Mouse (Mus musculus) brain, embryonic 14.5 days (tissue): ENCODE measurements at regions not wholly inside any gene's neighbourhood (a gene's known extent, or its start where the extent isn't known, plus 50 kb on each side); places are given as distances from the start of the nearest gene placed in this dataset.

Experiments used
- DNase-seq: peaks from one replicate; pipeline ENCODE4 v3.0.0-alpha.2; 2011; ENCODE audit warnings: low read depth
- CTCF ChIP-seq: fragments of 200-500 bp; IDR thresholded peaks from 2 replicates; pipeline ENCODE4 v1.5.1; 2012; ENCODE audit warnings: inconsistent platforms, mild to moderate bottlenecking, moderate library complexity, borderline replicate concordance; ENCODE audit not compliant: insufficient read depth, insufficient read length; ENCODE audit errors: extremely low read depth
- POLR2A ChIP-seq: fragments of 200-500 bp; IDR thresholded peaks from 2 replicates; pipeline ENCODE4 v1.6.1; 2012; ENCODE audit warnings: mild to moderate bottlenecking, inconsistent platforms, borderline replicate concordance; ENCODE audit not compliant: poor library complexity, insufficient read depth, insufficient read length, severe bottlenecking; ENCODE audit errors: extremely low read depth

DNA sequence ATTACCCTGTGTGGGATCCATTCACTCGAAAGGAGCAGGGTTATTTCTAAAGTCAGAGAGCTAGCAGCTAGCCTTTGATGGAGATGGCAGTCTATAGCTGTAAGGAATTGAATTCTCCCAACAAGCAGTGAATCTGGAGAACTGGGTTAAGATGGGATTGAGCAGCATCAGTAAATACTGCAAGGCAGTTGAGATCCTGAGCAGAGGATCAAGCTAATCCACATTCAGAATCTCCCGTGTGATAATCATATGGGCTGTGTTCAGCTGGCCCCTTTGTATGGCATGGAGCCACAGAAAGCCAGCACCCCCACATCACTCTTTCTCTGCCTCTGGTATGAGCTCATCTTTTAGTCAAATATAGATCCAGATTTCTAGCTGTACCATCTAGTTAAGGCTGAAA lies 334.9 kb downstream of the Actr3 start:
- no peak for TF ChIP-seq CTCF
- no peak for TF ChIP-seq POLR2A
- no peak for DNase-seq

DNA sequence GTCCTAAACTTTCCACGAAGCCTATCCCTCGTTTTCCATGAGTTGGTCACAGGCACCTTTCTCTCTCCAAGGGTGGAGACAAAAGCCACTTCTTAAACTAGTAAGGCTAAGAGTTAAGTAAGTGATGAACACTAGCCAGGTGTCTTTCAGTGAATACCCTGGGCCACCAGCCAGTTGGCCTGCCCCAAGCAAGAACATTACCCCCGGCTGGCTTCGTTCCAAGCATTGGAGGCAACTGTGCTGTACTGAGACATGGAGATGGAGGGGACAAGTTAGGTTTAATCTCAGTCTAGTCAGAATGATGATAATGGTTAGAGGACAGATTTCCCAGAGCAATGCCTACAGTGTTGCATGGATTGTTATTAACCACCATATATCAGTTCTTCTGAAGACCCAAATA lies 350.6 kb downstream of the Actr3 start:
- DNase-seq, result no peak
- no peak for TF ChIP-seq POLR2A
- TF ChIP-seq CTCF, result no peak

DNA sequence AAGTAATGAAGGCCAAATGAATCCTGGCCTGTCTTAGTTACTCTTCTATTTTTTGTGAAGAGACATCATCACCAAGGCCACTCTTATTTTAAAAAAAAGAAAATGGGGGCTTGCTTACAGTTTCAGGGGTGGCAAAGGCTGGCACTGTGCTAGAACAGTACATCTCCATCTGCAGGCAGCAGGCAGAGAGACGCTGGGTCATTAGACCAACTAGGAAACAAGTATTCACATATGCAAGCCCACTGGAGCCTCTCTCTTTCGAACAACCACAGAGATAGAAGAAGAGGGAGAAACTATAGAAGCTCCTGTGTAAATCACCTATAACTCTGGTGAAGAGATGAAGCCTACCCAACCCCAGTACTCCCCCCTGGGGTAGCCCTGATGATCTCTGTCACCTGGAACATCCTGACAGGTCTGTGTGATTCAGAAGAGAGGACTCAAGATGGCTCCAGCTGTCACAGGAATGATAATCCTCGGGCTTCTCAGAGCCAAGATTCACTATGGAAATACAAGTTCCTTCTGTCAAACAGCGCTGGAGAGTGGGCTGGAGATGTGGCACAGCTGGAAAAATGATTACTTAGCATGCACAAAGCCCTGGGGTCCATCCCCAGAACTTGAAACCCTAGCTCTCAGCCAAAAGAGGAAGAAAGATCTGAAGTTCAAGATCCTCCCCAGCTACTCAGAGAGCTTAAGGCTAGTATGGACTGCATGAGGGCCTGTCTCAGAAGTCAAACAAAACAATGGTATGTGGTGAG lies 395.8 kb downstream of the Actr3 start:
- no peak for DNase-seq
- no peak for TF ChIP-seq POLR2A
- no peak for TF ChIP-seq CTCF

DNA sequence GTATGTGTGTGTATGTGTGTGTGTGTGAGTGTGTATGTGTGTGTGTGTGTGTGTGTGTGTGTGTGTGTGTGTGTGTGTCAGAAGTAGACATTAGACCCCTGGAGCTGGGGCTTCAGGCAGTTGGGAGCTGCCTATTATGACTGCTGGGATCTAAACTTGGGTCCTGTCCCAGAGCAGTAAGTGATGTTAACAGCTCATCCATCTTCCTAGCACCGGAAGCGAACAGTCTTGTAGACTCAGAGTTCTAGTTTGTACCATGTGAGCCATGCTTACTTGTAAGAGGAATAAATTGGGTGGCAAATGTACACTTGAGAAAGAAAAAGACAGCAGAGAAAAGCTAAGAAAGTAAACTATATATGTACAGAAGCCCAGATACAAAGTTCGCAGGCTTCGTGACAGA lies 422.2 kb downstream of the Actr3 start:
- DNase-seq, result no peak
- no peak for TF ChIP-seq POLR2A
- no peak for TF ChIP-seq CTCF

DNA sequence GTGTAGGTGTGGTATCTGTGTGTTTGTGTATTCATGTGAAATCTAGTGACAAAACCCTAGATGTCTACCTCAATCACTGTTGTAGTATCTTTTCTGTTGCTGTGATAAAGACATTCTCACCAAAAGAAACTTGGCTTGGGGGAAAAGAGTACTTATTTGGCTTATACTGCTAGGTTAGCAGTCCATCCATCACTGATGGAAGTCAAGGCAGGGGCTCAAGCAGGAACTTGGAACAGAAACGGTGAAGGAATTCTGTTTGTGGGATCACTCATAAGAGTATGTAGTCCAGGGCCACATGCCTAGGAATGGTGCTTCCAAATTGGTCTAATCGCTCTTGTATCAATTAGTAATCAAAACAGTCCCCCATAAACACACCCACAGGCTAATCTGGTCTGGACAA lies 423.6 kb downstream of the Actr3 start:
- DNase-seq, result no peak
- no peak for TF ChIP-seq CTCF

DNA sequence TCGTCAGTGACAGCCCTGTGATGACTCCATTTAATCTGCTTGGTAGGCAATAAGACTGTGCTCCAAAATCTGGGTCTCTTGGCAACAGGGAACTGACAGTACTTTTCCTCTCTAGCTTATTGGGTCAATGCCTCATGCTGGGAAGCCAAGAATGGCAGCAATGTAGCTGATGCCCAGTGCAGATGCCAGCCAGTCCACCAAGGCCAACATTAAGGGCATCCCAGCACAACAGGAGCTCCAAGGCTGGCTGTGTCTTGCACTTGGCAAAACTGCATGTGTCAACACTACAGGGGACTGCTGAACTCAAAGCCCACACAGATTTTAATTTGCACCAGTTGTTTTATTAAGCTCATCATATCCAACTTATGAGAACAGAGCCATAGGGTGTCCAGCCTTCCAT lies 437.9 kb downstream of the Actr3 start:
- TF ChIP-seq CTCF, result no peak
- TF ChIP-seq POLR2A, result no peak
- no peak for DNase-seq

DNA sequence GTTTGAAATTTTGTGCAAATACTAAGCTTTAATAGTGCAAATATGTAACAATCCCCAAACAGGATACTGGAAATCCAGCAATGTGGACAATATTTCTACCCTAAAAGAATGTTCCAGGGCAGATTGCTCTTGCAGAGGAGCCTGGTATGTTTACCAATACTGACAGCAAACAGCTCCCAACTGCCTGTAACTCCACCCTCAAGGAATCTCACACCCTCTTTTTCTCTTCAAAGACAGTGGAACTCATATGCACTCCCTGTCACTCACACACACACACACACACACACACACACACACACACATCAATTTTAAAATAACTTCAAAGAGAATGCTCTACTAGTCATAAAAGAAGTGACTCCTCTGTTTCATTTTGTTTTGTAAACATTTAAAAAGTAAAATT lies 484.7 kb downstream of the Actr3 start:
- no peak for DNase-seq
- no peak for TF ChIP-seq CTCF
- TF ChIP-seq POLR2A, result no peak

DNA sequence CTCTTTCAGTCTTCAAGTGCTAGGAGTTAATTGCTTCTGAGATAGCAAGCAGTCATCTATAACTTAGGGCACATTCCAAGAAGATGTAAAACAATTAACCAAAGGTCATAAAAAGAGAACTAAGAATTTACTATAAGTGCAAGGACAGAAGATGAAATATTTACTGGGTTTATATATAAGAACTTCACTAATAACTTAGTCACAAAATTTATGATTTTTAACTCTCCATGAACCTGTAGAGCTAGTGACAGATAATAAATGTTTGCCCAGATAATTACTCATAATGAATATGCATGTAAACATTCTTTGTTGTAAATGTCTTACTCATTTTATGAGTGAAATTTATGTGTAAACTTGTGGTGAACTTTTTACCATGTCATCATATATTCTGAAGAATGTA lies 531.2 kb downstream of the Actr3 start:
- no peak for DNase-seq
- TF ChIP-seq CTCF (no peak), POLR2A (no peak)

DNA sequence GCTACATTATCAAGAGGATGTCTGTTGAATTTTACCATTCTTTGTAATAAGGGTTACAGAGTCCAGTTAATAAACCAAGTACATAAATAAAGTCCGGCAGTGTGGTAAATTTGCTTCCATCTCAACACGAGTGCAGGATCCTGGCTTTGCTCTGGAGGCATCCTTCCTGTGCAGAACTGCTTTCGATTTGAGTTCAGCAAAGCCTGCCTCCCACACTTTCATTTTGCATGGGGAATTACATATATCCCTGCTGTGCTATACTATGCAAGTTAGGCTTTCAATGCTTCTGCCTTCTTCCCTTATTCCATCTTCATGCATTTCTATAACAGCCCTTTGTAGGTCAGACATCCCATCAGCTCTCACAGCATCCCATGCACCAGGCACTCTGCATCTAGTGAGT lies 564.4 kb downstream of the Actr3 start:
- DNase-seq, result no peak

DNA sequence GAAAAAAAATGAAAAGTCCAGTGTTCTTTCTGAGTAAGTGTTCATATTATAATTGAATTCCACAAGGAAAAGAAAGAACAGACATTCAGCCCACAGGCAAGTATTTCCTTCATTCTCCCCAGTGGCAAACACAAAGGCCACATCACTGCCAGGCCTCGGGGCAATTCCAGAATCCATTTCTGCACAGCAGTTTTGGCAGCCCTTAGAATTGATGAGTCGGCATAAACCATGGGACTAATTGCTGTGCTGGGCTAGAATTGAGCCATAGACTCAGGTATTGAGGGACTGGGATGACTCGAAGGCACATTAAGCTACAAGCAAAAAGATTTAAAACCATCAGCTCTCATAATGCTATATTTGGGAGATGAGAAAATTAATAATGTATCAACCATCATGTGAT lies 569.3 kb downstream of the Actr3 start:
- TF ChIP-seq CTCF, result no peak
- TF ChIP-seq POLR2A, result no peak
- DNase-seq, result peak; percentile 40

More for the DNA sequence above, 564.4 kb downstream of the Actr3 start:
- TF ChIP-seq POLR2A (no peak), CTCF (no peak)

DNA sequence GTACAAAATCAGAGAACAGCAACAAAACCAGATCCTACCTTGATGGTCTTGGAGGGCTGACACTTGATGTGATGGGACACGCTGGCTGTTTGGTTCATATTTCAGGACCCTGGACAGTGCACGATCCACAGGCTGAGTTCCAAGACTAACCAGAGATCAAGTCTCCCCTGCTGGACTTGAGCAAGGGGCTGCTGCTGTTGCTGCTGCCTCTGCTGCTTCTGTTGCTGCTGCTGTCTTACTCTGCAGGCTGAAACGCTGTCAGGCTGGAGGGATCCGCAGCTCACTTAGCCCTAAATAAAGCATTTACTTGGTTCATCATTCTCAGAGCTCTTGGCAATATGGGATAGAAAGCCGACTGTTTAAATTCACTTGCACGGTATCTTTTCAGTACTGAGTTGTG lies 589.8 kb downstream of the Actr3 start:
- TF ChIP-seq CTCF (no peak), POLR2A (no peak)
- peak; percentile 14 for DNase-seq

DNA sequence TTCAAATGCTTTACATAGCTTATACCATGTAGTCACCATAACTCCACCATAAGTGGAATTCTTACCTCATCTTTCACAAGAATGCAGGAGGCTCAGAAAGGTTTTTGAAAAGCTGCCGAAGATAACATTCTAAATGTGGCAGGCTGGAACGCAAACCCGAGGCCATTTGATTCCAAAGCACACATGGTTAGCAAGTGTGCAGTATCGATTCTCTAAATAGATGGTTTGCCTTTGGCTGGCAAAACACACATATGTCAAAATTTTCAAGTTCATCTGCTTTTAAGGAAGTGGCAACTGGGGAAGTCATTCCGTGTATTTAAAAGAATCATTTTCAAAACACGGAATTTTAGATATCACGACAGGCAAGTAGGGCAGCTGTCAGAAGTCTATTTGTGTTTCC lies 609.8 kb downstream of the Actr3 start:
- peak; percentile 5 for DNase-seq

More for the DNA sequence above, 609.8 kb downstream of the Actr3 start:
- no peak for TF ChIP-seq POLR2A
- TF ChIP-seq CTCF, result no peak
